Mouse (Mus musculus) heart, embryonic 14.5 days (tissue): ENCODE results near the gene Ripor2. TPM values are rescaled to one million over a fixed set of nuclear protein-coding genes. Genes with fewer than 3 reads are reported as not detected.

Source experiments
- ATAC-seq: fragments of 200-750 bp; cut with Nextera tagmentation; 2 replicates; pipeline ENCODE4 v1.8.0; 2017; ENCODE audit warnings: low read depth, moderate TSS enrichment; ENCODE audit not compliant: insufficient number of reproducible peaks, insufficient read depth, low FRiP score
- H3K27ac ChIP-seq, 2 experiments: fragments of 200-500 bp in 1 of 2; fragments of 300-500 bp in 1 of 2; sonication (generic) in 1 of 2; replicated peaks in 1 of 2; 2 replicates each; pipeline ENCODE4 v1.5.1; 2012 to 2014; ENCODE audit warnings: low read depth in 2 of 2, low read length in 2 of 2, control low read depth in 1 of 2, mild to moderate bottlenecking in 1 of 2, mixed read lengths in 1 of 2; ENCODE audit not compliant: control insufficient read depth in 1 of 2, insufficient read depth in 1 of 2
- H3K27me3 ChIP-seq: fragments of 300-500 bp; sonication (generic); 2 replicates; pipeline ENCODE4 v1.6.1; 2014; ENCODE audit warnings: mild to moderate bottlenecking, low read length, control low read depth; ENCODE audit not compliant: control insufficient read depth, insufficient read depth
- H3K36me3 ChIP-seq: fragments of 300-500 bp; sonication (generic); 2 replicates; pipeline ENCODE4 v1.6.1; 2014; ENCODE audit warnings: mild to moderate bottlenecking, control low read depth, low read length, mixed read lengths; ENCODE audit not compliant: control insufficient read depth, insufficient read depth
- H3K4me1 ChIP-seq, 2 experiments: fragments of 200-500 bp in 1 of 2; fragments of 300-500 bp in 1 of 2; sonication (generic) in 1 of 2; 2 replicates each; pipeline ENCODE4 v1.6.1; 2012 to 2014; ENCODE audit warnings: low read length in 2 of 2, control low read depth in 1 of 2, mixed read lengths in 1 of 2; ENCODE audit not compliant: control insufficient read depth in 2 of 2, insufficient read depth in 2 of 2
- H3K4me2 ChIP-seq: fragments of 300-500 bp; sonication (generic); 2 replicates; pipeline ENCODE4 v1.6.1; 2014; ENCODE audit warnings: mild to moderate bottlenecking, low read length
- H3K4me3 ChIP-seq, 2 experiments: fragments of 200-500 bp in 1 of 2; fragments of 300-500 bp in 1 of 2; sonication (generic) in 1 of 2; 2 replicates each; pipeline ENCODE4 v1.5.1; 2012 to 2014; ENCODE audit warnings: low read length in 2 of 2, mild to moderate bottlenecking in 2 of 2, control low read depth in 1 of 2, low read depth in 1 of 2, moderate library complexity in 1 of 2; ENCODE audit not compliant: control insufficient read depth in 1 of 2, insufficient read depth in 1 of 2
- H3K9ac ChIP-seq: fragments of 300-500 bp; sonication (generic); 2 replicates; pipeline ENCODE4 v1.6.1; 2014; ENCODE audit warnings: mild to moderate bottlenecking, low read length
- H3K9me3 ChIP-seq: fragments of 300-500 bp; sonication (generic); 2 replicates; pipeline ENCODE4 v1.6.1; 2016; ENCODE audit warnings: low read length, control low read depth; ENCODE audit not compliant: control insufficient read depth
- whole genome bisulfite sequencing: fragments of 180-500 bp; shearing (Covaris S2); extraction: QIAGEN DNeasy Blood & Tissue Kit; methylation state at CpG from one replicate; pipeline ENCODE4 v1.1.7; 2014; 5-methylcytosine and 5-hydroxymethylcytosine counted together
- polyA plus RNA-seq: library from polyadenylated mRNA; unstranded; fragments of >200 nt; fragmentation: Nextera tagmentation; extraction: Ambion mirVana; gene quantifications from 2 replicates; pipeline ENCODE4 v1.2.1, GENCODE M21; 2014

Ripor2 gene
- polyA plus RNA-seq, 1 experiment from 2014 or later = 13.1 TPM

DNA sequence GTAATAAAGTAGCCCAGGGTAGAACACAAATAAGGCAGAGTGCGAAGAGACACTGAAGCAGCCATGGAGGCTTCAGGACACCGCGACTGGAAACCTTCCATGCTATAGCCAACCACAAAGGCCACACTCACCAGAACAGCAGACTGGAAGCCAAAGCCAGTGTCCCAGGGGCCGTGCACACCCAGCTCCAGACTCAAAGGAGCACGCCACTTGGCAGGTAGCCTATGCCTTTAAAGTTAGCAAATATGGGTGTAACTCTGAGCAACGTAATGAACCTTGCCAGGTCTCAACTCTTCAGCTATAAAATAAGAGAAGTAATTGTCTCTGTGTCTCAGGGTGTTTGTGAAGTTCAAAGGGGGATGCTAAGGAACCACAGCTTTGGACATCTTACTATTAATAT, 2.9 kb downstream of the Ripor2 start:
- peaks cover 8 to 14% of the 10 kb centered on the region in 2 experiments for H3K4me1 ChIP-seq
- H3K9ac ChIP-seq = no peak overlapping the region
- no peak overlapping the region for H3K27ac ChIP-seq
- H3K27me3 ChIP-seq = no peaks in the 10 kb centered on the region
- no peaks in the 10 kb centered on the region for H3K9me3 ChIP-seq
- ATAC-seq = no peak
- H3K4me3 ChIP-seq = no peak overlapping the region
- H3K36me3 ChIP-seq = no peaks in the 10 kb centered on the region
- H3K4me2 ChIP-seq = no peak overlapping the region
- 83% methylated on average over 6 of the region's 6 CpGs for WGBS

DNA sequence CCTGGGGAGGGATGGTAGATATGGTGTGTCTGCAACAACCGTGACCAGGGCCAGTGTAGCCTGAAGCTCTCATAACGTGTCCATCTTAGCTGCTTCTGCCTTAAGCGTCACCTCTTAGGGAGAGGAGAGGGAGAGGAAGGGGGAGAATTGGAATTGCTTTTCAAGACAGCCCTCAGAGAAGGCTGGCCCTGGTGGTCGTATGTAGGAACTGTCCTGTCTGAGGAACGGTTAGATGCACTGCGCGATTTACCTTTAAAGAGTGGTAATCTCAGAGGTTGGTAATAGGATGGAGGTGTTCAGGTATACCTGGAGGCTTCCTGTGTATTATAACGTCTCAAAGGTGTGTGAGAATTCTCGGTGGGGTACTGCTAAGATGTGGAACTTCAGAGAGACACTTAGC, 3.4 kb downstream of the Ripor2 start:
- no peak for ATAC-seq
- H3K27ac ChIP-seq = no peak overlapping the region
- peaks cover 8 to 16% of the 10 kb centered on the region in 2 experiments for H3K4me1 ChIP-seq
- no peaks in the 10 kb centered on the region for H3K9me3 ChIP-seq
- no peak overlapping the region for H3K9ac ChIP-seq
- no peaks in the 10 kb centered on the region for H3K36me3 ChIP-seq
- WGBS = 66% methylated on average over 9 of the region's 9 CpGs
- H3K4me2 ChIP-seq = no peak overlapping the region
- H3K4me3 ChIP-seq = no peak overlapping the region
- H3K27me3 ChIP-seq = no peaks in the 10 kb centered on the region

GRCm38 (mm10) chr13:24587192-24587895, 5.4 kb downstream of the Ripor2 start:
- Histone ChIP-seq H3K27ac (no peak overlapping the region), H3K9me3 (no peaks in the 10 kb centered on the region), H3K9ac (no peak overlapping the region), H3K36me3 (no peaks in the 10 kb centered on the region), H3K4me3 (no peak overlapping the region), H3K4me1 (peaks cover 8 to 16% of the 10 kb centered on the region in 2 experiments), H3K4me2 (no peak overlapping the region), H3K27me3 (no peaks in the 10 kb centered on the region)
- no peak for ATAC-seq
- 93% methylated on average over 12 of the region's 12 CpGs for WGBS

DNA sequence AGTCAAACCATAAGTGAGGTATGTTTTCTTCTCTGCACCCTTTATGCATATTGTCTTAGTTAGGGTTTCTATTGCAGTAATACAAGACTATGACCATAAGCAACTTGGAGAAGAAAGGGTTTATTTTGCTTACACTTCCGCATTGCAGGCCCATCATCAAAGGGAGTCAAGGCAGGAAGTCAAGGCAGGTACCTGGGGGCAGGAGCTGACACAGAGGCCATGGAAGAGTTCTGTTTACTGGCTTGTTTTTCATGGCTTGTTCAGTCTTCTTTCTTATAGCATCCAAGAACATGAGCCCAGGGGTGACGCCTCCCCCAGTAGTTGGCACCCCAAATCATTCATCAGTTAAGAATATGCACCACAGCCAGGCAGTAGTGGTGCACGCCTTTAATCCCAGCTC, 6.6 kb downstream of the Ripor2 start:
- no peak overlapping the region for H3K27ac ChIP-seq
- 93% methylated on average over 3 of the region's 3 CpGs for WGBS
- H3K36me3 ChIP-seq = no peaks in the 10 kb centered on the region
- no peaks in the 10 kb centered on the region for H3K9me3 ChIP-seq
- H3K4me3 ChIP-seq = no peak overlapping the region
- H3K27me3 ChIP-seq = no peaks in the 10 kb centered on the region
- ATAC-seq = no peak
- peaks cover 8 to 16% of the 10 kb centered on the region in 2 experiments for H3K4me1 ChIP-seq
- no peak overlapping the region for H3K9ac ChIP-seq
- no peak overlapping the region for H3K4me2 ChIP-seq

DNA sequence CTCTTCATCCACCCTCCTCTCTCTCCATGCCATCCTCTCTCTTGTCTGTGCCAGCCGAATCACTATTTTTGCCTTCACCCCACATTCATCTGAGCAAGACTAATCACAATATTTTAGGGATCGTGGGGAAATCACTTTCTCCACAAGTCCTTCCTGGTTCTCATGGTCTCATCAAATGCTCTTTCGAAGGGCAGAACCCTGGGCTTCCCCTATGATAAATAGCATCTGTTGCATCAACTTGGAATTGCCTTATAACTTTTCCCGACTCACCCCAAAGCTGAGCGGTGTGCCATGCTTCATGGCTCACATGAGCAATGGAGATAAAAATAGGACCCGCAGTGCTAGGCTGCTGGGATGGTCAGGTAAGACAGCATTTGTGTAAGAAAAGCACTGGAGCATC, 9.7 kb downstream of the Ripor2 start:
- H3K9me3 ChIP-seq = no peaks in the 10 kb centered on the region
- no peak overlapping the region for H3K4me2 ChIP-seq
- no peaks in the 10 kb centered on the region for H3K36me3 ChIP-seq
- H3K4me1 ChIP-seq = 0 out of 4 replicates have a peak, but pooled peaks cover 0 to 5% of the 10 kb centered on the region in 2 experiments
- no peaks in the 10 kb centered on the region for H3K27me3 ChIP-seq
- 84% methylated on average over 6 of the region's 6 CpGs for WGBS
- H3K4me3 ChIP-seq = no peak overlapping the region
- H3K9ac ChIP-seq = no peak overlapping the region
- H3K27ac ChIP-seq = no peak overlapping the region
- ATAC-seq = no peak

GRCm38 (mm10) chr13:24594303-24594702, 12.3 kb downstream of the Ripor2 start:
- peaks cover 0 to 7% of the 10 kb centered on the region in 2 experiments; a peak in 2 of 4 replicates for H3K4me1 ChIP-seq
- no peak overlapping the region for H3K4me3 ChIP-seq
- H3K9ac ChIP-seq = no peak overlapping the region
- H3K27ac ChIP-seq = no peak overlapping the region
- H3K36me3 ChIP-seq = no peaks in the 10 kb centered on the region
- H3K9me3 ChIP-seq = no peaks in the 10 kb centered on the region
- 84% methylated on average over 3 of the region's 3 CpGs for WGBS
- no peak for ATAC-seq
- H3K27me3 ChIP-seq = no peaks in the 10 kb centered on the region
- no peak overlapping the region for H3K4me2 ChIP-seq

DNA sequence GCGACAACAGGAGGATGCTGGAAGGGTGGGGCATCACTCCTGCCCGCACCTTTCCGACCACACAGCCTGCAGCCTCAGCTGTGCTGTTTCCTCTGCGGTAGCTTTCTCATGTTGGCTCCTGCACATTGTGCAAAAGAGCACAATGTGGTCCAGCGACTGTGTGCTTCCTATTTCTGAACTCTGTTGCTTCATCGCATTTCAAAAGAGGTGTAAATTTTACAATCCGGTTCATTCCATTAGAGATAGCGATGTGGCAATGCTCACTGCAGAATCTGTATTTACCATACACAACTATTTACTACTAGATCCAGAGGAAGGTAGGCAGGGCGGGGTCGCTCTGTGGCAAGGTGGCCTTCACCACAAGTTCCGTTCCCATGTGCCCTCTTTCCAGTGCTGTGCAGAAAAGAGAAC, 17.6 kb downstream of the Ripor2 start:
- WGBS = 75% methylated on average over 11 of the region's 11 CpGs
- H3K27ac ChIP-seq = no peak overlapping the region
- H3K9ac ChIP-seq = no peak overlapping the region
- H3K9me3 ChIP-seq = no peaks in the 10 kb centered on the region
- peaks cover 19 to 34% of the 10 kb centered on the region in 2 experiments for H3K4me1 ChIP-seq
- no peaks in the 10 kb centered on the region for H3K27me3 ChIP-seq
- no peak overlapping the region for H3K4me2 ChIP-seq
- H3K4me3 ChIP-seq = no peak overlapping the region
- ATAC-seq = no peak
- H3K36me3 ChIP-seq = no peaks in the 10 kb centered on the region

- Histone ChIP-seq H3K27me3 (no peaks in the 10 kb centered on the region), H3K9me3 (no peaks in the 10 kb centered on the region), H3K4me2 (peak overlapping the region; percentile 59), H3K9ac (peak overlapping the region; percentile 63), H3K4me3 (peak overlapping the region in 1 of 2 experiments; percentile 6; a peak in 1 of 4 replicates), H3K4me1 (peaks cover 29 to 46% of the 10 kb centered on the region in 2 experiments), H3K27ac (peak overlapping the region; percentile 85 to 93), H3K36me3 (no peaks in the 10 kb centered on the region)
- WGBS = 3% methylated on average over 4 of the region's 4 CpGs
- ATAC-seq = peak; percentile 73
Observed at GRCm38 (mm10) chr13:24602978-24603377, 21.0 kb downstream of the Ripor2 start.
